Mouse (Mus musculus) neural tube, embryonic 14.5 days (tissue): Measurements from ENCODE around the gene Pttg1ip. TPM values are rescaled to one million over a fixed set of nuclear protein-coding genes. Genes with fewer than 3 reads are reported as not detected.
A peak's percentile ranks its signal among the peaks of the same experiment; 100 is the strongest.

Experiments
- ATAC-seq: fragments of 200-750 bp; cut with Nextera tagmentation; 2 replicates; pipeline ENCODE4 v1.8.0; 2017; ENCODE audit warnings: low read depth, mild to moderate bottlenecking, moderate TSS enrichment, moderate library complexity
- H3K27ac ChIP-seq: fragments of 300-500 bp; sonication (generic); 2 replicates; pipeline ENCODE4 v1.5.1; 2014; ENCODE audit warnings: low read depth, mild to moderate bottlenecking, control low read depth, low read length, moderate library complexity, mixed read lengths
- H3K27me3 ChIP-seq: fragments of 300-500 bp; sonication (generic); 2 replicates; pipeline ENCODE4 v1.6.1; 2014; ENCODE audit warnings: low read length; ENCODE audit not compliant: control insufficient read depth, insufficient read depth
- H3K36me3 ChIP-seq: fragments of 300-500 bp; sonication (generic); 2 replicates; pipeline ENCODE4 v1.6.1; 2014; ENCODE audit warnings: low read length, mixed read lengths; ENCODE audit not compliant: control insufficient read depth, insufficient read depth
- H3K4me1 ChIP-seq: fragments of 300-500 bp; sonication (generic); 2 replicates; pipeline ENCODE4 v1.6.1; 2014; ENCODE audit warnings: low read length; ENCODE audit not compliant: control insufficient read depth, insufficient read depth
- H3K4me2 ChIP-seq: fragments of 300-500 bp; sonication (generic); 2 replicates; pipeline ENCODE4 v1.6.1; 2014; ENCODE audit warnings: mild to moderate bottlenecking, low read depth, low read length, control low read depth
- H3K4me3 ChIP-seq: fragments of 300-500 bp; sonication (generic); 2 replicates; pipeline ENCODE4 v1.5.1; 2014; ENCODE audit warnings: low read depth, low read length, control low read depth, mixed read lengths
- H3K9ac ChIP-seq: fragments of 300-500 bp; sonication (generic); replicated peaks from 2 replicates; pipeline ENCODE4 v1.6.1; 2014; ENCODE audit warnings: low read depth, mild to moderate bottlenecking, control low read depth, low read length, mixed read lengths
- H3K9me3 ChIP-seq: fragments of 300-500 bp; sonication (generic); 2 replicates; pipeline ENCODE4 v1.6.1; 2016; ENCODE audit warnings: low read length; ENCODE audit not compliant: control insufficient read depth
- WGBS: fragments of 180-500 bp; shearing (Covaris S2); extraction: QIAGEN DNeasy Blood & Tissue Kit; methylation state at CpG from one replicate; pipeline ENCODE4 v1.1.7; 2014; 5-methylcytosine and 5-hydroxymethylcytosine counted together
- polyA plus RNA-seq: library from polyadenylated mRNA; unstranded; fragments of >200 nt; fragmentation: Nextera tagmentation; extraction: Ambion mirVana; gene quantifications from 2 replicates; pipeline ENCODE4 v1.2.1, GENCODE M21; 2014

Pttg1ip gene
- polyA plus RNA-seq, 1 experiment from 2014 or later = 64.2 TPM

DNA sequence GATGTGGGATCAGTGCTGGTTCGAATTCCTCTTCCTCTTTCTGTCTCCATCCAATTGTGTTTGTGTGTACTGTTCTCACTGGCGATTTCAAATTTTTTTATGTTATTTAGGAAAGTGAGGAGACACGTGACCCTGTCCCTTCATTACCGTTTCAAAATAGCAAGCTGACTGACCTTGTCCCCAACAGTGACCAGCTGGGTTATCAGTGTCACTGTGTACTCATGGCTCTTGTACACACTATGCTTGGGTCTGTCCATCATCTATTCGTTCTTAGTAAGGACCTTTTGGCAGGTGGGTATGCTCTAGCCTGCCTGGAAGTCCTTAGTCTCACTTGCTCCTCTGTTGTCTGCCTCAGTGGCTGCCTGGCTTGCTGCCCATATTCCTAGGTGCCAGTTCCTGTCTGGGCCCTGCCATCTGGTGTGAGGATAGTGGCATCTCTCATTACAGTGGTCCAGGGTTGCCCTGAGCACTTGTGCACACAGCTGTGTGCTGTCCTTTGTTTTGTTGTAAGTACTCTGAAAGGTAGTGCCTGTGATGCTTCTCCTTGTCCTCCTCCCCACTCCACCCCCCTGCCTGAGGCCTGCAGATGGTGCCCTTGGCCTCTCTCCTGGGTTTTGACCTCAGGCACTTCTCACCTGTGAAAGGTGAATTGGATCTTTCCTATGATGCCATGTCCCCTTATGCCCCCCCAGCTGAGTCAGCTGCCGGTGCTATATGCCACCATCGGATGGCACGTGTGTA, 28.9 kb downstream of the Pttg1ip start:
- Histone ChIP-seq H3K27ac (no peak overlapping the region), H3K9ac (no peak overlapping the region), H3K36me3 (peaks cover 20% of the 10 kb centered on the region), H3K4me3 (no peak overlapping the region), H3K4me2 (no peak overlapping the region), H3K27me3 (no peaks in the 10 kb centered on the region), H3K9me3 (no peaks in the 10 kb centered on the region), H3K4me1 (peaks cover 13% of the 10 kb centered on the region)
- ATAC-seq = no peak
- 88% methylated on average over 8 of the region's 8 CpGs for WGBS

DNA sequence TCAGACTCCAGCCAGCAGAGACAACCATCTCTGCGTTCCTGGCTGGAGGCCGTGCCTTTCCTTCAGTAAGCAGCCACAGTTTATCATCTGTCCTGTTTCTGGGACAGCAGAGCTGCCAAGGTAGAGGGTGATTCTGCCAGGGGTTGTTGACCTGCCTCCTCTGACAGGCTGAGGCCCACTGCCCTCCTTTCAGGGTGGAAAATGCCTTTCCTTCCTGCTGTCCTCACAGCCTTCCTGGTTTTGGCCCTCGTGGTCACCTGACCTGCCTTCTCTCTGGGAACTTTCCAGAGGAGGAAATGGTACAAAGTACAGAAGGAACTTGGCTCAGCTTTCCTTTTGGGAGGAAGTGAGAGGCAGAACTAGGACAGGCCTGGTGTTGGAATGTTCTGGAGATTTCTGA, 31.9 kb downstream of the Pttg1ip start:
- WGBS = 94% methylated on average over 3 of the region's 3 CpGs

DNA sequence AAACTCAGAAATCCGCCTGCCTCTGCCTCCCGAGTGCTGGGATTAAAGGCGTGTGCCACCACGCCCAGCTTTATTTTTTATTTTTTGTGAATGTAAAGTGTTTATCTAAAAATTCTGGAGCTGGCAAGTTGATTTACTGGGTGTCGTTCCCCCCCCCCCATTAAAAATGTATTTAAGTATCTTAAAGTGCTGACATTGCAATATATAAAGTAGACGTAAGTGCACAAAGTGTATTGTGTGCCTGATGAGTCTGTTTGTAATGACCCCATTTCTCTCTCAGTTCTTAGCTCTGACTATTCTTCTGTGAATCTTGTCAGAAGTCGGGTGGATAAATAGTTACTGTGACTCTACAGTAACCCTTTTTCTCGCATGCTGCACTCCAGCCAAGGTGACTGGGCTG, 34.1 kb downstream of the Pttg1ip start:
- no peak for ATAC-seq
- no peaks in the 10 kb centered on the region for H3K4me1 ChIP-seq
- no peaks in the 10 kb centered on the region for H3K27me3 ChIP-seq
- no peak overlapping the region for H3K4me3 ChIP-seq
- 95% methylated on average over 8 of the region's 8 CpGs for WGBS
- no peaks in the 10 kb centered on the region for H3K9me3 ChIP-seq
- no peak overlapping the region for H3K4me2 ChIP-seq
- no peak overlapping the region for H3K9ac ChIP-seq
- H3K36me3 ChIP-seq = peaks cover 34% of the 10 kb centered on the region
- H3K27ac ChIP-seq = no peak overlapping the region

More for the DNA sequence above, 31.9 kb downstream of the Pttg1ip start:
- Histone ChIP-seq H3K4me1 (no peaks in the 10 kb centered on the region), H3K4me3 (no peak overlapping the region), H3K27ac (0 out of 2 replicates have a peak overlapping the region, but pooled peaks have one; percentile 34), H3K4me2 (no peak overlapping the region), H3K9ac (no peak overlapping the region), H3K9me3 (no peaks in the 10 kb centered on the region), H3K27me3 (no peaks in the 10 kb centered on the region), H3K36me3 (peaks cover 39% of the 10 kb centered on the region)
- no peak for ATAC-seq

DNA sequence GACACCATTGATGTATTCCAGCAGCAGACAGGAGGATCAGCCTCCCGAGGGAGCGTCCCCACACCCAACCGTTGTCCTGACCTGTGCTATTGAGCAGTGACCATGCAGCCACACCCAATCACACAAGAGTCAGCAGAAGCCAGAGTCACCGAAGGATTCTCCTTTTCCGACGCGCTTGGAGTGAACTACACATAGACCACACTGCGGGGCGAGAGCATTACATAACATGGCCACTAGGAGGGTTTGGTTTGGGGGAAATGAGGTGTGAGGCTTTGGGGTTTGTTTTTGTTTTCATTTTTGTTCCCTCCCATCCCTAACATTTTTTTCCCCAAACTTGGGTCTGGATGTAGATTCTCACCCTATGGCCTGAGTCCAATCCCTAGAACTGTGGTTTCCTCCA, 34.6 kb downstream of the Pttg1ip start:
- WGBS = 96% methylated on average over 9 of the region's 9 CpGs

DNA sequence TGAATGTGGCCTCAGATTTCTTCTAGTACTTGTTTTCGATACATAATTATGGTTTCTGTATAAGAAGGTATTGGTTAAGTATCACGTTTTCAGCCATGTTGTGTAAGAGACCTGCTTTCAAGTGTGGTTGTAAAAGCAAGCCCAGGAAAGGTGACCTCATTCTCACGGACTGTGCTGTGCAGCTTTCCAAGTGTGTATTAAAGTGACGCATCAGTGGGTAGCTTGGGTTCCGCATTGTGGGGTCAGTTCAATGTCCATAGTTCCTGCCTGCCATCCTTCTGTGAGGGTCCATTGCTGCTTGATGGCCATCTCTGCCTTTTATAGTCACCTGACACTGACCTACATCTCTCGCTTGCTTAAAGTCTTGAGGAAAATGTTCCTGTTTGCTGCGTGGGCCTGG, 35.4 kb downstream of the Pttg1ip start:
- WGBS = 96% methylated on average over 7 of the region's 7 CpGs
- Histone ChIP-seq H3K9me3 (no peaks in the 10 kb centered on the region), H3K27ac (no peak overlapping the region), H3K4me3 (no peak overlapping the region), H3K36me3 (peaks cover 28% of the 10 kb centered on the region), H3K4me1 (peaks cover 6% of the 10 kb centered on the region; the same call in 1 of the 2 replicates), H3K4me2 (no peak overlapping the region), H3K9ac (no peak overlapping the region), H3K27me3 (no peaks in the 10 kb centered on the region)
- ATAC-seq = no peak

More for the DNA sequence above, 34.6 kb downstream of the Pttg1ip start:
- no peak overlapping the region for H3K4me2 ChIP-seq
- no peaks in the 10 kb centered on the region for H3K9me3 ChIP-seq
- peaks cover 31% of the 10 kb centered on the region for H3K36me3 ChIP-seq
- H3K9ac ChIP-seq = no peak overlapping the region
- ATAC-seq = no peak
- no peak overlapping the region for H3K27ac ChIP-seq
- no peaks in the 10 kb centered on the region for H3K4me1 ChIP-seq
- no peaks in the 10 kb centered on the region for H3K27me3 ChIP-seq
- H3K4me3 ChIP-seq = no peak overlapping the region

DNA sequence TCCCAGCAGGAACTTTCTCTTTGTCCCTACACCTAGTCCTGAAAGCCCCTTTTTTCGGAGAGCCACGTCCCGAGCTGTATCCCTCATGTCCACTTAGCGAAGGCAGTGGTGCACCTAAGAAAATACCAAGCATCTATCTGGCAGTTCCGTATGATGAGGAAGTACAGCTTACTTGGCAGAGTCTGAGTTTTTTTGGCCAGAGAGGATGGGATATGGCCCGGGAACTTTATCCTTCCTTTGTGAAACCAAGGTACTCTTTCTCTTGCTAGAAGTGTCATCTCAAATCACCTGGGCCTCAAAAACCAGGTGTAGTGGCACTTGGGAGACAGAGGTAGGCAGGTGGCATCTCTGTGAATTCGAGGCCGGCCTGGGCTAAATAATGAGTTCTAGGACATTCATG, 40.0 kb downstream of the Pttg1ip start:
- Histone ChIP-seq H3K4me1 (peaks cover 28% of the 10 kb centered on the region; the same call in 1 of the 2 replicates), H3K27ac (peak overlapping the region; percentile 93), H3K27me3 (no peaks in the 10 kb centered on the region), H3K9ac (peak overlapping the region; percentile 95), H3K4me2 (peak overlapping the region; percentile 58), H3K36me3 (peaks cover 8% of the 10 kb centered on the region; the same call in 1 of the 2 replicates), H3K4me3 (peak overlapping the region; percentile 97), H3K9me3 (no peaks in the 10 kb centered on the region)
- WGBS = 78% methylated on average over 8 of the region's 8 CpGs
- no peak for ATAC-seq

DNA sequence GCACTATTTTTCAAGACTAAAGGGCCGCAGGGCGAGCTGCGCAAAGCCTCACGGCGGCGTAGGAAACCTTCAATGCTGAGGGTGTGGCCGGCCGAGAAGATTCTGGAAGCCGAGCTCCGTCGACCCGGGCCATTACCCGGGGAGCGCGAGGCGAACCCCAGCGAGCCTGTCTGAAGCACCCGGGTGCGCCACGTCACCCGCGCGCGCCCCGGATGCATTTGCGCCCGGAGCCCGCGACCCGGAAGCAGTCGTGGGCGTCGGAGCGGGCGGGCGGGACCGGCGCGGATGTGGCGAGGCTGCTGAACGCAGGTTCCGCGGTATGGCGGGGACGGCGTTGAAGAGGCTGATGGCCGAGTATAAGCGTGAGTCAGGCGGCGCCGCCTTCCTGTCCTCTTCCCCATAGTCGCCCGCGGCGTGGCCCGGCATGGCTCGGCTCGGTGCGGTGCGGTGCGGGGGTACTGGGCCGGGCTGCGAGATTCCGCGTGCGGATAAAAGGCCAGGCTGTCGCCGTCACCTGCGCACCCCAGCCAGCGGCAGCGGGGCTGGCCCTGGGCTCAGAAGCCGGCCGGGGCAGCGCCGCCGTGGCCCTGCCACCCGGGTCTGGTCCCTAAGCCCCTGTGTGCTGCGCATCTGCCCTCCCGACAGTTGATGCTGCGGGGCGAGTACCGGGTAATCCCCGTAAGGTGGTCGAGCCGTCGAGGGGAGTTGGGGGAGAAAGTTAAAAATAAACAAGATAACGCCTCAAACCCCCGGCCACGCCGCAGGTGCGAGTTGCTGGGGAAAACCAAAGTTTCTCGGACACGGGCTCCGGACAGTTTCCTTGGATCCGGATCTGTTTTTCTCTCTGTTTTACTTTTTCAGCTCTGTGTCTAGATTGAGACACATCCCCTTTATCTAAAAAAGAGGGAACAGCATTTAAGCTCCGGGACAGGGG, 40.8 kb downstream of the Pttg1ip start, which contains the start of gene Ube2g2:
TSS of gene Ube2g2 (plus strand) at position 221 of the 934 bp plus-strand sequence.
- H3K4me2 ChIP-seq = peak within 1 kb of the TSS; percentile 58
- WGBS = under 1% methylated on average over 96 of the region's 96 CpGs
- peaks cover 28% of the 10 kb centered on the region; the same call in 1 of the 2 replicates for H3K4me1 ChIP-seq
- peaks cover 1% of the 10 kb centered on the region; the same call in 1 of the 2 replicates for H3K36me3 ChIP-seq
- peak within 1 kb of the TSS; percentile 93 for H3K27ac ChIP-seq
- no peaks in the 10 kb centered on the region for H3K9me3 ChIP-seq
- peak within 1 kb of the TSS; percentile 97 for H3K4me3 ChIP-seq
- H3K27me3 ChIP-seq = no peaks in the 10 kb centered on the region
- peak; percentile 92 for ATAC-seq
- peak within 1 kb of the TSS; percentile 95 for H3K9ac ChIP-seq

DNA sequence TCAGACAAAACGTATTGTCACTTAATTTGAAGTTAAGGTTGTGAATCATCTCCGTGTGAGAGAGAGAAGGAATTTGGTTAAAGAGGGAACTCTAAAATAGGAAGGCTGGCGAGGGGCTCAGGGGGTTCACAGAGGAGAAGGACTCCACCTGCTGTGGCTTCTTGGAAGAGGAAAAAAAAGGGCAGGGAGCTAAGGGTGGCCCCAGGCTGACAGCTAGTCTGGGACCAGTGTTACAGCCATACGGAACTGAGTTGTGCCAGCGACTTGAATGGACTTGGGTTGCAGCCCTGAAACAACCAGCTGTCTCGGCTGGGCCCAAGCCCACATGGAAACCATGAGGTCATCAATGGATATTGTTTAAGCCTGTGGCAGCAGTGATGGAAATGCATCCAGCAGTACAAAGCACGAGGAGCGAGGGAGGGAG, 41.6 kb downstream of the Pttg1ip start:
- Histone ChIP-seq H3K27ac (no peak overlapping the region), H3K4me1 (peaks cover 28% of the 10 kb centered on the region; the same call in 1 of the 2 replicates), H3K9ac (peak overlapping the region; percentile 95), H3K4me2 (peak overlapping the region; percentile 58), H3K36me3 (no peaks in the 10 kb centered on the region; the same call in 1 of the 2 replicates), H3K4me3 (peak overlapping the region; percentile 97), H3K9me3 (no peaks in the 10 kb centered on the region), H3K27me3 (no peaks in the 10 kb centered on the region)
- peak; percentile 21; the same call in 1 of the 2 replicates for ATAC-seq
- 3% methylated on average over 8 of the region's 8 CpGs for WGBS
